Mouse (Mus musculus) kidney, adult 9 months (tissue): Measurements from ENCODE around the gene Grhpr.
"Not testable (repeated sequence)": the region's sequence is repeated elsewhere in the genome, so short reads cannot be mapped to it uniquely, and the experiment has no call there.

Experiments used
- DNase-seq: peaks from one replicate; pipeline ENCODE4 v3.0.0; 2022

The Grhpr gene

DNA sequence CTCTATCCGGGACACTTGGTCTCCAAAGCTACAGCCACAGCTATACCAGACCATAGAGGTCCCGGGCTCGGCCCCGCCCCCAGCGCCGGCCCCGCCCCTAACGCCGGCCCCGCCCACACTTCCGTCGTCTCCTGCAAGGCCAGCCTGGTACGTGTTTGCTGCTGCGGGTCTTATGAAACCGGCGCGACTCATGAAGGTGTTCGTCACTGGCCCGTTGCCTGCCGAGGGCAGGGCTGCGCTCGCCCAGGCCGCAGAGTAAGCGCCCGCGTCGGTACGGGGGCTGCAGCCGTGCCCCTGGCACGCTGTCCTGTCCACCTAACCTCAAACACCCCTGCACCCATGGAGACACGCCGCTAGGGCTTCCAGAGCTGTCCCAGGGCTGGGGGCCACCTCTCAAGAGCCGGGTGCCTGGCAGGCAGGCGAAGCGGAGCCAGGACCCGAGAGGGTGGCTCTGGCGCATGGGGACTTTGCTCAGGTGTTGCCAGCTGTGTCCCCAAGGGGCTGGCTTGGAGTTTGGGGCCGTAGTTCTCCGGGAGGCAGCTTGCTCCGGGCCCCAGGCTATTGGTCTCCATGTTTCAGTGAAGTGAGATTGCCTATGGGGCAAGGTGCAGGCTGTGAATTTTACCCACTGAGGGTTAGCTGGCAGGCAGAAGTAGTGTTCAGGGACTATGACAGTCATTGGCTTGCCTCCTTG is at the start of gene Grhpr:
Grhpr (plus strand) TSS at position 116 of the 694 bp plus-strand sequence.
- peak; percentile 89 for DNase-seq

DNA sequence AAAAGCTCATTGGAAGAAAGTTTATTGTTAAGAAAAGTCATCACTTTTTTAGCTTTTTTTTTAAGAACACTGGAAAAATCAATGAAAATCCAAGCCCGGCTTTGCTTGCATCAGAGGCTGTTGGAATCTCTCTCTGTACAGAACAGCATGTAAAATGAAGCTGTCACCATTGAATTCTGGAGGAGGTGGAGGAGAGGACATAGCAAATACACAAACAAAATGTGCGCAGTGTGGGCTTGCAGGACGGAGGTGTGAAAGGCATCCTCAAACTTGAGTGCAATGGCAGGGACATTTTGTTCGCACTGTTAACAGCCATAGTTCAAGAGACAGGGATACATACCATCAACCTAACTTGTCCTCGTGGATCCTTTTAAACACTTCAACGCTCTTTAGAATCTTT is 49.5 kb upstream of the Grhpr start:
- DNase-seq, result no peak

DNA sequence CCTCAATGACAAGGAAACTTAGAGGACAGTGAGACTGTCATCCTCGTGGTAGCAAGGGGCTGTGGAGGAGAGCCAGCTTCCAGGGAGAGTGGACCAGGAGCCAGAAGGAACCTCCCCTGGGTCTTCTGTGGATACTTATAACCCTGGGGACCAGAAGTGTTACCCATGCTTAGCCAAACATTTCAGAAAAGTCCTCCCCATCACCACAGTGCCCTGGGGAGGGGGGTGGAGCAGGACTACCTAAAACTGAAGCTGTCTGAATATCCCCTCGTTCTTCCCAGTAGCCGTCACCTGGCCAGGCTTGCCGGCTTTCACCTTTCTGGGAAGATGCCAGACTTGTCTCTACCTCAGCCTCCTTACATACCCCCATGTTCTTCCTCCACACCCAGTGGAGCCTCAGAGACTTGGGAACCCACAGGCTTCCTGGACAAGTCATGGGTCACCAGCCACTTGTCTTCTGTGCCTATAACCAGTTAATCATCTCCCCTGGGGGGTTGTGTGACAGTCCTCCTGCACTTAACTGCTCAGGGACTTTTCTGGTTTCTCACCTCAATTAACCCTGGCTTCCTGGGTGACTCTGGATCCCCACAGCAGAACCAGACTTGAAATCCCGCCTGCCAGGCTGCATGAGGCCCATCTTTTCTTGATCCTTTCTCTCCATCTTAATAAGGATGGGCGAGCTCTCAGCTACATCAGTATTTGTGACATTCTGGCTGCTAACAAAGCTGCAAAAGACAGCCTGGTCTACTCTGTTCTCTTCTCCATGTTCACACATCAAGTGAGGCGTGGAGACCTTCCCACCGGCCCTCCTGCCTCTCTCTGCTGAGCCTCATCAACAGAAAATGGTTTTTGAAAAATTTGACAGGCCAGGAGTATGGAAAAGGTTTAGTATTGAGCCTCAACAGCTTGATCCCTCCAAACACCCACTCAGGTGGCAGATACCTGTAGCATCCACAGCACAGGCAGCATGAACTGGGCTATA is 42.5 kb upstream of the Grhpr start:
- DNase-seq, result peak; percentile 38

DNA sequence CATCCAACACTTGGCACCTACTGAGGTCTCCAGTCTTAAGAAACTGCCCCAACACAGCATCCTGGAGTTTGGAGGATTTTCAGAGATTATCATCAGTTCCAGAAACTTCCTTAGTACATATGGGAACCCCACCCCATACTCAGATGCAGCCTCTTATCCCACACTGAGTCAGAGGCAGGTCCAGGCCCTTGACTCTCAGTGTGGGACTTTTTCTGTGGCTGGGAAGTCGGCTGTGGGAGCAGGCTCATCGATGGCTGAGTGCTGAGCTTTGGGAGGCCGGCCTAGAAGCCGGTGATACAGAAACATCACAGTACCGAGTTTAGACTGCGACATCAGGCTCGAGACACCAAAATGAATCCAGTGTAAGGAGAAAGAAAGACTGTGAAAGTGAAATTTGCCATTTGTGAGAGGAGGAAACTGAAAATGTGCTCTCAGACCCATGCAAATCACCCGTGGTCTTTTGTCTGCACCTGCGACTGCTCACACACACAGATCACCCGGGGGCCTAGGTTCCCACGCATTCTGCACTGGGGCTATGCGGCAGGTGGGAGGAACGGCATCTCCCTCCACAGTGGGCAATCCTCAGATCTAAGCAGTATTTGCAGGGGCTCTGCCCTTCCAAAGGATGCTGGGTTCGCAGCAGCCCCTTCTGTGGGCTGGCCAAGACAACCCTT is 41.5 kb upstream of the Grhpr start:
- no peak for DNase-seq

DNA sequence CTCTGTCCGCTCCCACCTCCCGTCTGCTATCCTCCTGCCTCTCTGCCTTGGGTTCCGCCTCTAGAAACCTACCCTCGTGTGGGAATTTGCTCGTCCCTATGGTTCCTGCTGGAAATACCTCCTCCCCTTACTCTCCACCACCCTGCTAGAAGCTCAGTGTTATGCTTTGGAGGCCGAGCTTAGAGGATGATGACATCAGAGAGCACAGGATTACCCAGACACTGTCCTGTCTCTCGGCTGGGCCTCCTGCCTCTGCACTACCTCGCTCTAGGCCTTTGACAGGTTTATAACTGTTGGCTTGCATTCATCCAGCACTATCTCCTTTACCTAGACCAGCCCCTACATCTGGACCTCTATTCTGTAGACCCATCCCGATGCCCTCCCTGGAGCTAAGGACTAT is 40.9 kb upstream of the Grhpr start:
- no peak for DNase-seq

DNA sequence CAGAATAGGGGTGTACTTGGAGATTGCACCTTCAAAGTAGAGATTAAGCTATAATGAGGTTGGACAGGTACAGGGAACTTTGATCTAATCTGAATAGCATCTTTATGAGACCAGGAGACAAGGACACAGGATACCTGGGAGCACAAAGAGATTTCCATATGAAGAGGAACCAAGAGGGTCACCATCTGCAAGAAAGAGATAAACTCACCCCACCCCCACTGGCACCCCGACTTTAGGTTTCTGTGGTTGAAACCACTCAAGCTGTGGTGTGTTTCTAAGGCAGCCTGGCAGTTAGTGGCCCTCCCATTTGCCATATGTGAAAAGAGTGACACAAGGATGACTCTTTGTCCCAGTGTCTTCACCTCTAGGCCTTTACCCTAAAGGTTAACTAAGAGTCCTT is 39.0 kb upstream of the Grhpr start:
- DNase-seq, result no peak

DNA sequence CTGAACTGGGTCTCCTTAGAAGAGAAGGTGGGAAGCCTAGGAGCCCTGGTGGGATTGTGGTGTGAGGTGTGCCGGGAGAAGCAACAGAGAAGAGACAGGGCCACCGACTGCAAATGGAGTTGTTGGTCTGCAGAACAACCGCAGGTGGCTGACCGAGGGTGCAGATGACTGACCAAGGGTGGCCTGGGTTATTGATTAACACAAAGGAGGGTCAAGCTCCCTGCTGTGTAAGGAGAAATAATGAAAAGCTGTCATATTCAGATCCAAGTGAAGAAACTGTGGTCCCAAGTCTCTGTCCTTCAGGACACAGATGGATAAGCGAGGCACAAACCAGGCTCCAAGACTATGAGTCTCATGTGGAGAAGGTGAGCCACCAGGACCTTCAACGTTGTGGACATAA is 37.7 kb upstream of the Grhpr start:
- peak; percentile 92 for DNase-seq

DNA sequence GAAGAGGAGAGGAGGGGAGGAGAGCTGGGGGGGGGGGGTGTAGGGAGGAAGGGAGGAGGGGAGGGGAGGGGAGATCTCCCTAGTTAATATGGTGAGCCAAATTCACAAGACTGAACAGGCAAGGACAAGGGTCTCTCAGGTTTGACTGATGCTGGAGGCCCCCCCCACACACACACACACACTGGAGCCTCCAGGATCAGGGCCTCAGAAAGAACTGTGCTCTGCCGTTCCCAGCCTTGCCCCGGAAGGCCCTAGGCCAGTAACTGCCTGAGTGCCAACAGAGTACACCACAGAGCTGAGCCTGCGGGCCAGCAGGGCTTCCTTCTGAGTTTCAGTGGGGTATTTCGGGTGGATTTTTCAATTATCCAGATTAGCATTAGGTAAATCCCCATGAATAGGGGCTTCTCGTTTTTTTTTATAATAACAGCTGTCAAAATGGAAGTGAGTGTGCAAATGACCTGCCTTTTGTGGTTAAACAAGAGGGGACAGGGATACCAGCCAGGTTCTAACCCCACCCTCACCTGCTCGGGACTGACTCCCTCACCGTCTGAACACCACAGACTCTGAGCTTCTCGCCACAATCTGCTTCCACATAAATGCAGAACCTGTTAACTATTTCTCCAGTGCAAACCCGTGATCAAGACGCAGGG is 36.6 kb upstream of the Grhpr start:
- peak; percentile 64 for DNase-seq

DNA sequence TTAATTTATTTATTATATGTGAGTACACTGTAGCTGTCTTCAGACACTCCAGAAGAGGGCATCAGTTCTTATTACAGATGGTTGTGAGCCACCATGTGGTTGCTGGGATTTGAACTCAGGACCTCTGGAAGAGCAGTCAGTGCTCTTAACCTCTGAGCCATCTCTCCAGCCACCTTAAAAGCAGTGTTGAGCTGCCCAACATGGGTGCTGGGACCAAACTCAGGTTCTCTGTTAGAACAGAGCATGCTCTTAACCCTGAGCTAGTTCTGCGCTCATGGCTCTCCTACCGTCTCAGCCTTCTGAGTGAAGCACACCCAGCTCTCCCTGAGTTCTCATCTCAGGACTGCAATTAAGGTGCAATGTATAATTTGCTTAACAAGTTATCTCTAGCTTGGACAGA is 35.1 kb upstream of the Grhpr start:
- not testable (repeated sequence) for DNase-seq

DNA sequence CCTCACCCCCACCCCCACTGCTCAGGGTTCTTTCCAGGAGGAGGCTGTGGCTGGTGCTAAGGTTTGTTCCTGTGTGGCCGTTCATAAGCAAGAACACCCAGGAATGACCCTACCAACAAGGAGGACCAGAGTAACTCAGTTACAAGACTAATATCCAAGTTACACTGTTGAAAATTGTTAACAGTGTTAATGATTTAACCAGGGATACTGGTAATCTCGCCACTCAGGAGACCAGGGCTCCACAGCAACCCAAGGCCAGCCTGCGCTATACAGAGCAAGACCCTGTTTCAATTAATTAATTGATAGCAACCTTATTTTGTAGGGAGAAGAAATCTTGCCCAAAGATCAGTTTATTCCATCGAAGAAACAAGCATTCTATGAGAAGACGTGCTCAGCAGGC is 33.7 kb upstream of the Grhpr start:
- DNase-seq, result peak; percentile 52

DNA sequence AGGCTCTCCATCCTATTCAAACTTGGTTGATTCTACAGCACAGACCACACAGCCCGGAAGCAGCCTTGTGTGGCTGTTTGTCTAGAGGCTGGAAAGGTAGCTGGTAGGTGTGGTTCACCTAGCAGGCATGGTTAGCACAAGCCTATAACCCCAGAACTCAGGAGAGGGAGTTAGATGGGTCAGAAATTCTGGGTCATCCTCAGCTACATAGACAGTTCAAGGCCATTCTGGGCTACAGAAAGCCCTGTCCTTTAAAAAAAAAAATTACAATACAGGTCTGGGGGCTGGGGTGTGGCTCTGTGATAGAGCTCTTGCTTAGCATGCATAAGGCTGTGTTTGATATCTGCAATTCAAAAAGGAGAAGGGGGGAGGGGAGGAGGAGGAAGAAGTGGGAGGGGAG is 32.9 kb upstream of the Grhpr start:
- DNase-seq, result no peak

DNA sequence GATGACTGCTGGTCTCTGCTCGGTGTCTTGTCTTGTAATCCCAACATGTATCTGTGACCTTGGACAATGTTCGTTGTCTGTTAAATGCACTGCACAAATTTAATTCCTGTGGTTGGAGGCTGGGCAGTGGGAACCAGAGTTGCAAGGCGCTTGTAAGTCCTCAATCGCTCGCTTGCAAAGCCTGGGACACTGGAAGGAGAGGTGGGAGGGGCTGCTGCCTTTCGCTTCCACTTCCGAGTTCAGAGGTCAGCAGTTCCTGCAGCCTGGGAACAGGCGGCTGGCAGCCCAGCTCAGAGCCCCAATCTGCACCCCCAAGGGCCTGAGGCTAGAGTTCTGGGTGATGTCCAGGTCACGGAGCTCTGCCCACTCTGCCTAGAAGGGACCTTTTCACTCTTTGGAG is 28.2 kb upstream of the Grhpr start:
- DNase-seq, result no peak

DNA sequence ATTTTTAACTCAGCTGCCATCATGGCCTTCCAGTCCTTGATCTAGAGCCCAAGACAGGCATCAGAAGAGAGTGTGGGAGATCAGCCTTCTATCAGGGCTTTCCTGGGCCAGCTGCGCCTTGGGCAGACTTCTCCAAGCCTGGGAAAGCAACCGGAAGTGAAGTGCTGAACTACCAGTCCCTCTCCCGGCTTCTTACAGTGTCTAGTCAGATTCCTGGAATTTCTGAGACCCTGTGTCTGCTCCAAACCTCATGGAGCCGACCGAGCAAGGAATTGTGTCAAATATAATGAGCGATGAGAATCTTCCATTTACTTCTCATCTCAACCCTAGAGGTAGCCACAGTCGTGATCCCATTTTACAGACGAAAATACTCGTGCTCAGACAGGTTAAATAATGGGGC is 22.4 kb upstream of the Grhpr start:
- no peak for DNase-seq

DNA sequence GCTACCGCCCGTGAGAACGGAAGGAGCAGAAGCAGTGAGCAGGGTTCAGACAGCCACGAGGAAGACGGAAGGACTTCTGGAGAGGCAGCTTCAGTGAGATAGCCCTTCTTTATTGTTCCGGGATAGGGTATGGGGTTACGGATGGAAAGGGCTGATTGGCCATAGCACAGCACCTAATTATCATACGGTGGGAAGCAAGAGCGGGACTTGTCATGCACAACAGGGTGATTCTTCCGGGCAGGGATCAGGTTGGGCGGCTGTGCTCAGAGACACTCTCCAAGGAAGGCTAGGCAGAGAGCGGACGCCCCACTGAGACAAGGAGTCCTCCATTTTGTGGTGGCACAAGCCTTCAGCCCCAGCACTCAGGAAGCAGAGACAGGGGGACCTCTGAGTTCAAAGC is 22.0 kb upstream of the Grhpr start:
- DNase-seq, result no peak

DNA sequence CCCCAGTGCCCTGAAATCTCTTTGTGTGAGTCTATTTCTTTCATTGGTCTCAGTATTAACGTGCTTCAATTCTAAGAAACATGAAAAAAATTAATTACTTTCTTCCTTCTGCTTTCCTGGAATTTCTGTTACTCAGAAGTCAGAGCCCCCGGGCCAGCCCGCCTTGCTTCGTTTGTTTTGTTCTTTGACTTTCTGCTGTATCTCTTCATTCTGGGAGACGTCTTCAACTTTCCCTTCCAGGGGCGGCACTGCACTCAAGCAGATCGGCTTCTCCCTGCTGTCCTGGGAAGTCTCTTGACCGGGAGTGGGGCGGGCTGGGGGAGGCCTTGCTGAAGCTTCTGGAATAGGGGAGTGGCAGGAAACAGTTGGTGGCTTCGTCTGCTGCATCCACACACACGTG is 18.0 kb upstream of the Grhpr start:
- no peak for DNase-seq

DNA sequence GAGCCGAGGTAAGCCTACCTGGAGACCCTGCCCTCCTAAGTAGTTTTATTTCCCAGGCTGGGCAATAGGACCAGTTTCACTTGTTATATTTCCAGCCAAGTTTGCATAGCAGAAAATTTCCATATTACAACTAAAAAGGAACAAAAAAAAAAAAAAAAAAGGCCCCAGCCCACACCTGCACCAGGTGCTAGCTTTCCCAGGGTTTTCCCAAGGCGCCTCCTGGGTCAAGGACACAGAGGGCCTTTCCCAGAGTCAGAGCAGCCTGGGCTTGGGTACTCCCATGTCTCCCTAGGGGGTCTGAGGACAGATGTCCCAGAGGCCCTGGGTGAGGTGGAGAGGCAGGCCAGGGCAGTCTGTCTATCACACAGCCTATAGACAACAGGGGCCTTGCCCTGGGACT is 16.0 kb upstream of the Grhpr start:
- DNase-seq, result no peak

DNA sequence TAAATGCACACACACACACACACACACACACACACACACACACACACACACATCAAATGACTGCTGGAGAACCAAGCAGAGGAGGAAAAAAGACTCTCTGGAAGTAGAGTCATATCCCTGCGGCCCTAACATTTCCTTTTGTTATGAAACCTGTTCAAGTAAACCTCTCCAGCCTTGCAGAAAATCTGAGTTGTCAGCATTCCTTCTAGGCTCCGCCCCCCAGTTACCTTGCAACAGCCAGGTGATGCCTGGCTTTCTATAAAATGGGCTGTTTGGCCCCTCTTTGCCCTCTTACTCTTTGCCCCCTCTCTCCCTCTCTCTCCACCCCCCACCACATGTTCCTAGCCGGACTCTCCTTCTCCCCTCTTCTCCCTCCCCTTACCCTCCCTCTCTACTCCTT is 15.5 kb upstream of the Grhpr start:
- DNase-seq, result no peak

DNA sequence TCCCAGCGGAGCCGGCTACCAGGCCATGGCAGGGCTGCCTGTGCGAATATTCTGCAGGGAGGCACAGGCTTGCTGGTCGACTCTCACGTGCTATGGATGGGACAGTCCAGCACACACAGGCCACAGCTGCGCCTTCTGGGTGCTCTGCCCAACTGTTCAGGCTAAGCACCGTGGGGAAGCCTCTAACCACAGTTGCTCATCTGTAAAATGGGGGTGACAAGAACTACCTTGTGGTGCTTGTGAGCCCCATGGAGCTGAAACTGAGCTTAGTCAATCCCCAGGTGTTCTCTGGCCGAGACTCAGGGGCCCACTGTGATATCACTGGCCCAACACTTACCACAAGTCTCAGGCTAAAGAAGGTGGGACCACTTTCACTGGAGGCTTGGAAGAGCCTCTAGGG is 13.8 kb upstream of the Grhpr start:
- DNase-seq, result no peak

DNA sequence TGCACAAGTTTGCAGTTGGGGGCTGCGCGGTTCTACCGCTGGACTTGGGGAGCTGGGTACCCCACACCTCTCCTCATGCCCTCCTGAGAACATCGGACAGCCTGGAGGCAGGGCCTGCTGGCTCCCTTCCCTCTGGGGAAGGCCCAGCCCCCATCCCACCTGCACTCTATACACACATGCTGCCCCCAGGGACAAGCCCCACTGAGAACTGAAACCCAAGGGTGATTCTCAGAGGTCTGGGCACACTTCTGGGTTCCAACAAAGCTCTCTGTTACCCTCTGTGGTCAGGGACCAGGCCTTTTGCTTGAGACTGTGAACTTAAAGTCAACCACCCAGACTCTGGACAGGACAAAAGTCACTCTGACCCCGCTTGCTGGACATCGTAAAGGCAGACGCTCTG is 11.1 kb upstream of the Grhpr start:
- no peak for DNase-seq

DNA sequence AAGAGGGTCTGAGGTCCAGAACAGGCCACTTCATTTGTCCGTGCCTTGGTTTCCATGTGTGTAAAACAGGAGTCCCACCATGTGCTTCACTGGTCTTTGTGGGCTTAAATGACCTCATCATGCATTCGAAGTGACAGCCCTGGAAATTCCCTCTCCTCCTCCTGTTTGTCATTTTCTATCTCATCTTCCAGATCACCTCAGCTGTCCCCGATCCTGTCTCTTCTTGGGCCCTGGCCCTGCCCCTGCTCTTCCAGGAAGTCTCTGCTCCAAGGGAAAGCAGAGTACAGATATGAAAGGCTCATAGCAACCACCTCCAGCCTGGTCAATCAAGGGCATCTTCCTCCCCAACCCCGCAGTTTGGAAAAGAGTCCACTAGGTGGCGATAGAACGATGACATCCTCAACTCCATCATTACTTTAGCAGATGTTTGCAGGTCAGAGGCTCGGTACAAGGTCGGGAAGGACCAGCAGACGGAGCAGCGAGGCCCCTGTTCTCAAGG is 10.5 kb upstream of the Grhpr start:
- peak; percentile 76 for DNase-seq

DNA sequence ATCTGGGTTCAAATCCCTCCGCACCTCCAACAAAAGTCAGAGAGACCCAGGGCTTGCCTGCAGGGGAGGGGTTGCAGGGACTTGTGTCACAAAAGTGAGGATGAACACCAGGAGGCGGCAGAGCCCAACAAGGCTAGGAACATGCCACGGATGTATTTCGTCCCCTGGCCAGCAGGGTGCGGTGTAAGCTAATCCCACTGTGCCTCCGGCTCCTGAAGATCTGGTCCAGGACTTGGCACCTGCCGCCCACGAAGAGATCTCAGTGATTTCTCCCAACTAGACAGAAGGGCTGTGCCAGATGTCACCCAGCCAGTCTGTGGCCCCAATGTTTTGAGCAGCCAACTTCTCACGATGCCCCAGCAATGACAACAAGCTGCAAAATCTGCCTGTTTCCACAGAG is 7.7 kb upstream of the Grhpr start:
- peak; percentile 95 for DNase-seq

DNA sequence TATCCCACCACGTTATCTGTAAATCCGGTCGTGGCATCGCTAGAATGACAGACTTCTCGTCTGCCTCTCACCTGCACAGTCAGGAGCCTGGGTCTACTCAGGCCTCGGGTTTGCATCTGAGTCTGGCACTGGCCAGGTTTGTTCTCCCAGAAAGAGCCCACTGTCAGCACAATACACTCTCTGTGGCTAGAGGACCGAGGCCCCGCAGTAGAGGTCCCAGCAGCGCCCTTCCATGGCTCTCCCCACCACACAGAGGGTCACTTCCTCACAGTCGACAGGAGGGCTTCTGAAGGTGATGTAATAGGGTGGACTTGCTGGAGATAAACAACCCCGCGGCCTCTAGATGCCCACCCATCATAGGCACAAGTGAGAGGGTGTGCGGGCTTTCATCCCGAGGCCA is 7.3 kb upstream of the Grhpr start:
- no peak for DNase-seq

DNA sequence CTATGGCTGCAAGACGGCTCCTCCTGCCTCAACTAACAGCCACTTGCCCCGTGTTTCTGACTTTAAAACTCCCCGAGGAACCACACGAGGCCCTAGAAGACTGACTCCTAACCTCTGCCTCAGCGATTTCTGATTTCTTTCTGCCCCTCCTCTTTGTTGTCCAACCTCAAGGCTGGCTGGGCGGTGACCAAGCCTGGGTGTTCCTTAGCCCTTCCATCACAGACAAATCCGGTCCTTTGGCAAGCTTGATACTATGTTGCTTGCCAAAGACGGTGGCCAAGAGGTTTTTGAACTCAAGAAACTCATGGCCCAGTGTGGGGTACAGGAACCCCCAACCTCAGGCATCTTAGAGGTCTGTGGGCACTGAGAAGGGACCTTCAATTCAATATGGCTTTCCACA is 6.9 kb upstream of the Grhpr start:
- peak; percentile 78 for DNase-seq
